Mouse (Mus musculus) lung, embryonic 14.5 days (tissue): ENCODE measurements at regions not wholly inside any gene's neighbourhood (a gene's known extent, or its start where the extent isn't known, plus 50 kb on each side); places are given as distances from the start of the nearest gene placed in this dataset. TPM values are rescaled to one million over a fixed set of nuclear protein-coding genes. Genes with fewer than 3 reads are reported as not detected.

Experiments used
- ATAC-seq: fragments of 200-750 bp; cut with Nextera tagmentation; 2 replicates; pipeline ENCODE4 v1.8.0; 2017; ENCODE audit warnings: mild to moderate bottlenecking, moderate TSS enrichment, moderate library complexity; ENCODE audit not compliant: insufficient read depth
- DNase-seq: peaks from one replicate; pipeline ENCODE4 v3.0.0-alpha.2; 2015
- H3K27ac ChIP-seq: fragments of 300-500 bp; sonication (generic); 2 replicates; pipeline ENCODE4 v1.5.1; 2014; ENCODE audit warnings: low read depth, mild to moderate bottlenecking, moderate library complexity
- H3K27me3 ChIP-seq: fragments of 300-500 bp; sonication (generic); 2 replicates; pipeline ENCODE4 v1.6.1; 2014; ENCODE audit warnings: low read length, control low read depth; ENCODE audit not compliant: insufficient read depth
- H3K36me3 ChIP-seq: fragments of 300-500 bp; sonication (generic); 2 replicates; pipeline ENCODE4 v1.6.1; 2014; ENCODE audit warnings: control low read depth; ENCODE audit not compliant: insufficient read depth
- H3K4me1 ChIP-seq: fragments of 300-500 bp; sonication (generic); 2 replicates; pipeline ENCODE4 v1.6.1; 2014; ENCODE audit warnings: antibody characterized with exemption, control low read depth; ENCODE audit not compliant: insufficient read depth
- H3K4me2 ChIP-seq: fragments of 300-500 bp; sonication (generic); 2 replicates; pipeline ENCODE4 v1.6.1; 2014; ENCODE audit warnings: mild to moderate bottlenecking
- H3K4me3 ChIP-seq: fragments of 300-500 bp; sonication (generic); 2 replicates; pipeline ENCODE4 v1.5.1; 2014; ENCODE audit warnings: low read depth, low read length
- H3K9ac ChIP-seq: fragments of 300-500 bp; sonication (generic); 2 replicates; pipeline ENCODE4 v1.6.1; 2014
- H3K9me3 ChIP-seq: fragments of 300-500 bp; sonication (generic); 2 replicates; pipeline ENCODE4 v1.6.1; 2016; ENCODE audit warnings: low read depth, low read length, control low read depth
- CTCF ChIP-seq: IDR thresholded peaks from 2 replicates; pipeline ENCODE4 v1.5.1; 2016; ENCODE audit warnings: antibody characterized with exemption, low read depth
- WGBS: fragments of 180-500 bp; shearing (Covaris S2); extraction: QIAGEN DNeasy Blood & Tissue Kit; methylation state at CpG from one replicate; pipeline ENCODE4 v1.1.7; 2014; 5-methylcytosine and 5-hydroxymethylcytosine counted together
- microRNA-seq: library from miRNA; unstranded; fragments of <30 nt; microRNA quantifications from one replicate; pipeline ENCODE4, GENCODE M21; 2016; ENCODE audit warnings: borderline number of aligned reads

DNA sequence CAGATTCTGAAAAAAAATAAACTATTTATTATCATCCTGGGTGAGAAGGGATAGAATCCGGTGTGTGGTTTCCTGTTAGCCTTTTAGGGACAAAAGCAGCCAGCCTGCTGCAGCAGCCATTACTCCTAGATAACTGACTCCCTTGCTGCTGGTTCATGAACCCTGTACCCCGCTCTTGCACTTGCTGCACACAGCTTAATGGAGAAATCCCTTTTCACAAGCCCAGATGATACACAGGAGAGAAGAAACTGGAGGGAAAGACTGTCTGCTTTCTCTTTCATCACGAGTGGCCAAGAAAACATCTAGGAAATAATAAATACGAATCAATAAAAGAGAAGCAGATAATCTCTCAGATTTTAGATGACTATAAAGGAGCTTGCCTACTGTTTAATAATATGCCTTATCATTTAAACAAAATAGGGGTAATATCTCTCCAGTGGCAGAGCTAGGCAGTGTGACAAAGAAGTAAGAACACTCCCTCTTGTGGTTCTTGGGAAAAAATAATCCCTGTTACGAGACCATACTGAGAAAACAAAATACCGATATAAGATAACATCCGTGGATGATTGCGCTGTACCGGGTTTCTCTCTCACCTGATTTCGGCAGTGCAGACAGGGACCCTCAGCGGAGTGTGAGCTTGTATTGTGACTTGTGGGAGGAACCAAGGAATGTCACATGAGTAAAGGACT lies 98.0 kb upstream of the Ccdc54 start:
- no peak overlapping the region for H3K9ac ChIP-seq

DNA sequence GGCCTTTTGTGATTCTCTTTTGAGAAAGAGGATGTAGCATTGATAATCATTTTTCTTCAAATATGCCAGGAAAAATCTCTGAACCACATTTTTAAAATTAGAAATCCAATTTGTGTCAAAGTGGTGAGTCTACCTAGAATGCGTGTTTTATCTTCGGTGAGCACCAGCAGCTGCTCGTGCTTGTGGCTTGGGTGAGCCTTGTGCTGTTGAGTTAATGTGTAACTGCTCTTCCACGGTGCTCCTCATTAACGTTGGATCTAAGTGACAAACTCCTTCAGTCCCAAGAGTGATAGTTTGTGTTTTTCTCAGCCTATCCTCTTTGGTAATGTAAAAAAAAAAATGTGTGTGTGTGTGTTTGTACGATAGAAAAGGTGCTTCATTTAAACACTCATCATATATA lies 88.7 kb upstream of the Ccdc54 start:
- no peak overlapping the region for H3K4me3 ChIP-seq
- ATAC-seq, result no peak
- no peak overlapping the region for H3K27ac ChIP-seq
- H3K9me3 ChIP-seq, result no peaks in the 10 kb centered on the region
- no peak for DNase-seq
- no peaks in the 10 kb centered on the region for H3K4me1 ChIP-seq
- no peak overlapping the region for H3K4me2 ChIP-seq
- no peaks in the 10 kb centered on the region for H3K36me3 ChIP-seq
- no peak overlapping the region for H3K9ac ChIP-seq
- no peak for TF ChIP-seq CTCF
- H3K27me3 ChIP-seq, result no peaks in the 10 kb centered on the region
- WGBS, result 70% methylated on average over 6 of the region's 6 CpGs

More for the DNA sequence above, 98.0 kb upstream of the Ccdc54 start:
- 46% methylated on average over 11 of the region's 11 CpGs for WGBS
- Histone ChIP-seq H3K27ac (no peak overlapping the region), H3K4me1 (no peaks in the 10 kb centered on the region), H3K9me3 (no peaks in the 10 kb centered on the region), H3K4me3 (peak overlapping the region; percentile 27), H3K36me3 (no peaks in the 10 kb centered on the region), H3K27me3 (no peaks in the 10 kb centered on the region), H3K4me2 (peak overlapping the region; percentile 54)
- ATAC-seq (peak; percentile 63; the same call in 1 of the 2 replicates), DNase-seq (peak; percentile 65)
- peak; percentile 55 for TF ChIP-seq CTCF

DNA sequence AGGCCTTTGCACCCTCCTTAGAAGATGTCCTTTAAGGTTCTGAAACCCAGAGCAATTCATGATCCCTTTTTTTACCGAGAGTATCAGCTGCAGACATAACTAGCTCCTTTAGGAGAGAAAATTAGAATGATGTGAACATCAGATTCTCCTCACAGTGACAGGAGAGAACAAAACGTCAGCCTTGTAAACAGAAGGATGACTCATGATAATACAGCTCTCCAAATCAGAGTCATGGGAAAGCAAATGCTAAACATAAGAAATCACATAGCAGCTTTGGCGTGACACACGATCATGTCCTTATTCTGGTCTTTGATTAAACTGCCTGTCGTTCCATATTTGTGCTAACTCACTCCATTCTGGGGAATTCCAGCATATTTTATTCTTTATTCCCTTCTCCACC lies 82.4 kb upstream of the Ccdc54 start:
- Histone ChIP-seq H3K36me3 (no peaks in the 10 kb centered on the region), H3K4me3 (no peak overlapping the region), H3K27me3 (no peaks in the 10 kb centered on the region), H3K4me2 (no peak overlapping the region), H3K4me1 (no peaks in the 10 kb centered on the region), H3K9ac (no peak overlapping the region), H3K27ac (no peak overlapping the region), H3K9me3 (no peaks in the 10 kb centered on the region)
- ATAC-seq (no peak), DNase-seq (no peak)
- TF ChIP-seq CTCF, result no peak
- 64% methylated on average over 5 of the region's 5 CpGs for WGBS

DNA sequence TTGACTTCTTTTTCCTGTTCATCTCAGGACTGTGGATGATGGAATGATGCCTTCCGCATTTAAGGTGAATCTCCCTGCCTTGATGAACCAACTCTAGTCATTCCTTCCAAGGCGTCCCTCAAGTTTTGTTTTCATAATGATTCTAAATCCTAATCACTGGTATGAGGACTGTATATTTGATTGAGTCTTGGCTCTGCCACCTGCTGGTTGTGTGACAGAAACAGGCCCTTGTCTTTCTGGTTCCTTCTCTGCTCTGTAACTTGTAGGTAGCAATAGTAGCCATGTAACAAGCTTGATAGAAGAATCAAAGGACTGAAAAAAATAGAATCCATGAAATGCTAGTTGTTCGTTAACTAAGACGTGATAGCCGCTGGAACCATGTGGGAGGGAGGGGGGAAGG lies 81.8 kb upstream of the Ccdc54 start:
- no peak; the same call in 1 of the 2 replicates for TF ChIP-seq CTCF
- no peak overlapping the region for H3K4me2 ChIP-seq
- H3K27ac ChIP-seq, result no peak overlapping the region
- H3K9me3 ChIP-seq, result no peaks in the 10 kb centered on the region
- H3K36me3 ChIP-seq, result no peaks in the 10 kb centered on the region
- ATAC-seq (no peak), DNase-seq (peak; percentile 7)
- no peaks in the 10 kb centered on the region for H3K27me3 ChIP-seq
- WGBS, result 68% methylated on average over 5 of the region's 5 CpGs
- H3K9ac ChIP-seq, result no peak overlapping the region
- H3K4me3 ChIP-seq, result no peak overlapping the region
- H3K4me1 ChIP-seq, result no peaks in the 10 kb centered on the region

DNA sequence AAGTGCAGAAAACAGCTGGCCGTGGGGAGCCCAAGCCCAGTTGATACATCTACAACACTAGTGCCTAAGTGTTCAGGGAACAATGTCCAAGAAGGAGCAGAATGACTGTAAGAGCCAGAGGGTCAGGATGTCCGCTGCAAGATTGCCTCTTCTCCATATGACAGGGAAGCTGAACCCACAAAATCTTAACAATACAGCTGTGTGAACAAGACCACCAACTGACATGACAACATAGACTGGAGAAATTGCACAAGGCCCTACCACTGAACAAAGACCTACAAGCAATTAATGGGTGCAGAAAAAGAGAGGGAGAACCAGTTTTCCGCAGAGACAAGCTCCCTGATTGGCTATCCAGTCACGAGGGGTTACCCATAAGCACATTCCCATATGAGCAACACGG lies 80.2 kb upstream of the Ccdc54 start:
- Histone ChIP-seq H3K4me3 (no peak overlapping the region), H3K4me1 (no peaks in the 10 kb centered on the region), H3K9me3 (no peaks in the 10 kb centered on the region), H3K27me3 (no peaks in the 10 kb centered on the region), H3K27ac (no peak overlapping the region), H3K4me2 (no peak overlapping the region), H3K9ac (no peak overlapping the region), H3K36me3 (no peaks in the 10 kb centered on the region)
- ATAC-seq, result no peak
- DNase-seq, result no peak
- WGBS, result 84% methylated on average over 5 of the region's 5 CpGs
- TF ChIP-seq CTCF, result no peak

DNA sequence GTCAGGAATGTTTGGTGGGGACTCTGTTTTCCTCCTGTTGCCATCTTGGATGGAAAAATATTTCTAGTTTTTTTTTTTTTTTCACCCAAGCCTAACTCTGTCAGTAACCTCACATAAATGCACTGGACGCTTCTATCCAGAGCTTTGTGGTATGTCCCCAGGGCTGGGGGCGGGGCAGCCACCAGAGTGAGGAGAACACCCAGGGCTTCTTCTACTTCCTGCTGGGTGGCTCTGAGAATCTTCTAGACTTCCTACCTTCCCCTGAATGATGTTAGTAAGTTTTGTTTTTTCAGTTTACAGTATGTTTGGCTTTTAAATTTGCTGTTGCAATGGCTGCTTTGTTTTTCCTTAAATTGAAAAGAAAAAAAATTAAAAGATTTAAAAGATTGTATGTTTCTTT lies 73.3 kb upstream of the Ccdc54 start:
- Histone ChIP-seq H3K36me3 (no peaks in the 10 kb centered on the region), H3K4me2 (no peak overlapping the region), H3K9ac (no peak overlapping the region), H3K9me3 (no peaks in the 10 kb centered on the region), H3K27ac (no peak overlapping the region), H3K27me3 (no peaks in the 10 kb centered on the region), H3K4me3 (no peak overlapping the region), H3K4me1 (no peaks in the 10 kb centered on the region)
- DNase-seq (peak; percentile 8), ATAC-seq (no peak)
- 28% methylated on average over 2 of the region's 2 CpGs for WGBS
- no peak for TF ChIP-seq CTCF

Small RNA genes in the stretch of these regions (microRNA-seq; reads per million reads assigned to microRNA genes)
- gene Mir6363, result not detected
